Mouse (Mus musculus) MEL (cell line): Measurements from ENCODE around the gene Cyb561d1. TPM values are rescaled to one million over a fixed set of nuclear protein-coding genes. Genes with fewer than 3 reads are reported as not detected.

Experiments used
- DNase-seq: peaks from one replicate; pipeline ENCODE4 v3.0.0; 2011; ENCODE audit warnings: low read depth, low spot score
- H3K27ac ChIP-seq: 2 replicates; pipeline ENCODE4 v1.5.1; 2012; ENCODE audit warnings: low read depth, mild to moderate bottlenecking, control low read depth, low read length, moderate library complexity; ENCODE audit not compliant: control insufficient read depth
- H3K27me3 ChIP-seq, 2 experiments: fragments of 150-350 bp in 1 of 2; sonication (generic) in 1 of 2; 2 replicates each; pipeline ENCODE4 v1.6.1; 2012; ENCODE audit warnings: low read length in 2 of 2, mild to moderate bottlenecking in 2 of 2, improper control_type of control experiment in 1 of 2, moderate library complexity in 1 of 2; ENCODE audit not compliant: insufficient read depth in 2 of 2, control insufficient read depth in 1 of 2
- H3K36me3 ChIP-seq, 2 experiments: 2 replicates each; pipeline ENCODE4 v1.6.1; 2012 to 2014; ENCODE audit warnings: low read length in 2 of 2, improper control_type of control experiment in 1 of 2, inconsistent platforms in 1 of 2, mild to moderate bottlenecking in 1 of 2; ENCODE audit not compliant: insufficient read depth in 2 of 2, control insufficient read depth in 1 of 2
- H3K4me1 ChIP-seq, 2 experiments: fragments of 150-350 bp in 1 of 2; sonication (generic) in 1 of 2; 2 replicates each; pipeline ENCODE4 v1.6.1; 2012; ENCODE audit warnings: low read length in 2 of 2, improper control_type of control experiment in 1 of 2, mild to moderate bottlenecking in 1 of 2; ENCODE audit not compliant: insufficient read depth in 2 of 2, control insufficient read depth in 1 of 2
- H3K4me3 ChIP-seq, 2 experiments: fragments of 150-350 bp in 1 of 2; sonication (generic) in 1 of 2; 2 replicates each; pipeline ENCODE4 v1.5.1; 2012; ENCODE audit warnings: low read depth in 2 of 2, low read length in 2 of 2, mild to moderate bottlenecking in 2 of 2, moderate library complexity in 2 of 2, control low read depth in 1 of 2, improper control_type of control experiment in 1 of 2; ENCODE audit not compliant: control insufficient read depth in 1 of 2, insufficient read depth in 1 of 2
- H3K79me2 ChIP-seq: 2 replicates; pipeline ENCODE4 v1.6.1; 2012; ENCODE audit warnings: mild to moderate bottlenecking, low read length, moderate library complexity; ENCODE audit not compliant: control insufficient read depth, poor library complexity, insufficient read depth
- H3K9ac ChIP-seq: 2 replicates; pipeline ENCODE4 v1.6.1; 2012; ENCODE audit warnings: low read depth, mild to moderate bottlenecking, control low read depth, low read length, moderate library complexity; ENCODE audit not compliant: control insufficient read depth, poor library complexity, severe bottlenecking
- H3K9me3 ChIP-seq: fragments of 150-350 bp; sonication (generic); replicated peaks from 2 replicates; pipeline ENCODE4 v1.6.1; 2012; ENCODE audit warnings: mild to moderate bottlenecking, low read length, improper control_type of control experiment, moderate library complexity; ENCODE audit not compliant: insufficient read depth
- BHLHE40 ChIP-seq: IDR thresholded peaks from 2 replicates; pipeline ENCODE4 v1.6.1; 2012; ENCODE audit warnings: low read depth, mild to moderate bottlenecking, inconsistent platforms, low read length, improper control_type of control experiment, borderline replicate concordance
- CHD1 ChIP-seq: IDR thresholded peaks from 2 replicates; pipeline ENCODE4 v1.6.1; 2012; ENCODE audit warnings: low read depth, mild to moderate bottlenecking, inconsistent platforms, low read length, improper control_type of control experiment
- E2F4 ChIP-seq: IDR thresholded peaks from 2 replicates; pipeline ENCODE4 v1.6.1; 2011; ENCODE audit warnings: low read depth, low read length, improper control_type of control experiment, borderline replicate concordance
- ETS1 ChIP-seq: IDR thresholded peaks from 2 replicates; pipeline ENCODE4 v1.6.1; 2012; ENCODE audit warnings: low read depth, mild to moderate bottlenecking, inconsistent platforms, low read length, improper control_type of control experiment, moderate library complexity
- HCFC1 ChIP-seq: IDR thresholded peaks from 2 replicates; pipeline ENCODE4 v1.6.1; 2012; ENCODE audit warnings: low read depth, mild to moderate bottlenecking, inconsistent platforms, low read length, improper control_type of control experiment, moderate library complexity
- MEF2A ChIP-seq: IDR thresholded peaks from 2 replicates; pipeline ENCODE4 v1.6.1; 2014; ENCODE audit warnings: low read depth, mild to moderate bottlenecking, inconsistent platforms, low read length, improper control_type of control experiment; ENCODE audit not compliant: poor library complexity, insufficient replicate concordance, severe bottlenecking; ENCODE audit errors: extremely low read depth
- MXI1 ChIP-seq: IDR thresholded peaks from 2 replicates; pipeline ENCODE4 v1.6.1; 2011; ENCODE audit warnings: mild to moderate bottlenecking, low read depth, low read length, improper control_type of control experiment
- MYC ChIP-seq: IDR thresholded peaks from 2 replicates; pipeline ENCODE4 v1.6.1; 2011; ENCODE audit warnings: low read depth, mild to moderate bottlenecking, low read length, improper control_type of control experiment, moderate library complexity
- NRF1 ChIP-seq: IDR thresholded peaks from 2 replicates; pipeline ENCODE4 v1.6.1; 2014; ENCODE audit warnings: low read depth, mild to moderate bottlenecking, inconsistent platforms, low read length, improper control_type of control experiment, moderate library complexity; ENCODE audit not compliant: poor library complexity, insufficient read depth, severe bottlenecking
- POLR2AphosphoS2 ChIP-seq: IDR thresholded peaks from 2 replicates; pipeline ENCODE4 v1.6.1; 2011; ENCODE audit warnings: low read length, improper control_type of control experiment
- RCOR1 ChIP-seq: IDR thresholded peaks from 2 replicates; pipeline ENCODE4 v1.6.1; 2012; ENCODE audit warnings: low read depth, mild to moderate bottlenecking, inconsistent platforms, low read length, improper control_type of control experiment
- SMC3 ChIP-seq: IDR thresholded peaks from 2 replicates; pipeline ENCODE4 v1.6.1; 2011; ENCODE audit warnings: low read depth, low read length, improper control_type of control experiment
- TAL1 ChIP-seq: IDR thresholded peaks from 2 replicates; pipeline ENCODE4 v1.6.1; 2012; ENCODE audit warnings: mild to moderate bottlenecking, inconsistent platforms, low read length, moderate library complexity, mixed read lengths
- TBP ChIP-seq: IDR thresholded peaks from 2 replicates; pipeline ENCODE4 v1.8.0; 2011; ENCODE audit warnings: low read depth, low read length, improper control_type of control experiment
- TCF12 ChIP-seq: IDR thresholded peaks from 2 replicates; pipeline ENCODE4 v1.6.1; 2014; ENCODE audit warnings: low read depth, mild to moderate bottlenecking, inconsistent platforms, low read length, improper control_type of control experiment, moderate library complexity
- USF2 ChIP-seq, 2 experiments: IDR thresholded peaks; 2 replicates each; pipeline ENCODE4 v1.6.1; 2011 to 2012; ENCODE audit warnings: improper control_type of control experiment in 2 of 2, low read length in 2 of 2, borderline replicate concordance in 1 of 2, inconsistent platforms in 1 of 2, low read depth in 1 of 2, mild to moderate bottlenecking in 1 of 2; ENCODE audit not compliant: insufficient read depth in 1 of 2
- ZMIZ1 ChIP-seq: IDR thresholded peaks from 2 replicates; pipeline ENCODE4 v1.6.1; 2012; ENCODE audit warnings: low read depth, mild to moderate bottlenecking, inconsistent platforms, low read length, improper control_type of control experiment, moderate library complexity
- ZNF384 ChIP-seq: IDR thresholded peaks from 2 replicates; pipeline ENCODE4 v1.6.1; 2012; ENCODE audit warnings: low read depth, mild to moderate bottlenecking, inconsistent platforms, low read length, improper control_type of control experiment
- polyA plus RNA-seq, 2 experiments: library from polyadenylated mRNA; stranded (reverse) in 1 of 2; unstranded in 1 of 2; fragments of >175 nt in 1 of 2; fragments of >200 nt in 1 of 2; gene quantifications; 2 replicates each; pipeline versions ENCODE4 v1.2.1 to v1.2.4; 2012; ENCODE audit warnings: low replicate concordance in 2 of 2, low read depth in 1 of 2; ENCODE audit not compliant: insufficient read length in 2 of 2, insufficient read depth in 1 of 2, missing spikeins in 1 of 2
- total RNA-seq: library from RNA; depleted of rRNA; stranded (reverse); fragments of 300-350 nt; gene quantifications from 2 replicates; pipeline ENCODE4 v1.2.3, GENCODE M21; 2012

The Cyb561d1 gene
- total and polyA plus RNA-seq, 3 experiments = 3.6 to 5.9 TPM; not detected in 1

DNA sequence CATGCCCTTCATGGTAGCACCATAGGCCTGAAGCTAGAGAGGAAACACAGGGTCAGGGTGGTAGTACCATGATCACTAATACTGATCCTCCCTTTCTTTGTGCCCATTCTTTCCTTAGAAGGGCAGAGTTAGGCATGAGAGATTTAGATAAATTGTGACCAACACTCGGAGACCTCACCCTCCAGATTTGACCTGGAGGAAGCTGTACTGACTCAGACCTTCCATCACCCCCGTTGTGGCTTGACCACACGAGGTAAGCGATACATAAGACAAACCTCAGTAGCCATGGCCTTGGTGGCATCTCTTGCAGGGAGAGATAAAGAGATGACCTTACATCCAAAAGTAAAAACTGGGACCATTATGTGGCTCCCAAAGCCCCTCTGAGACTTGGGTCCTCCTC, 5.7 kb downstream of the Cyb561d1 start:
- Histone ChIP-seq H3K4me3 (no peak overlapping the region), H3K27me3 (no peaks in the 10 kb centered on the region), H3K9ac (no peak overlapping the region), H3K36me3 (peaks cover 0 to 7% of the 10 kb centered on the region in 2 experiments; a peak in 2 of 4 replicates), H3K79me2 (no peaks in the 10 kb centered on the region), H3K9me3 (no peaks in the 10 kb centered on the region), H3K4me1 (peaks cover 3 to 6% of the 10 kb centered on the region in 2 experiments; a peak in 3 of 4 replicates), H3K27ac (no peak overlapping the region)
- TF ChIP-seq MXI1 (no peak), ZMIZ1 (no peak), E2F4 (no peak), NRF1 (no peak), POLR2AphosphoS2 (no peak), TBP (no peak), TCF12 (no peak), BHLHE40 (no peak), RCOR1 (no peak), ETS1 (no peak), MYC (no peak), ZNF384 (no peak), MEF2A (no peak), HCFC1 (no peak), CHD1 (no peak), SMC3 (no peak), USF2 (IDR thresholded peaks at IDR 0.05; ENCODE audit: borderline replicate concordance in 1 of 2, insufficient read depth in 1 of 2, low read depth in 1 of 2, low read length in 2 of 2) (no peak), TAL1 (no peak)
- no peak for DNase-seq

DNA sequence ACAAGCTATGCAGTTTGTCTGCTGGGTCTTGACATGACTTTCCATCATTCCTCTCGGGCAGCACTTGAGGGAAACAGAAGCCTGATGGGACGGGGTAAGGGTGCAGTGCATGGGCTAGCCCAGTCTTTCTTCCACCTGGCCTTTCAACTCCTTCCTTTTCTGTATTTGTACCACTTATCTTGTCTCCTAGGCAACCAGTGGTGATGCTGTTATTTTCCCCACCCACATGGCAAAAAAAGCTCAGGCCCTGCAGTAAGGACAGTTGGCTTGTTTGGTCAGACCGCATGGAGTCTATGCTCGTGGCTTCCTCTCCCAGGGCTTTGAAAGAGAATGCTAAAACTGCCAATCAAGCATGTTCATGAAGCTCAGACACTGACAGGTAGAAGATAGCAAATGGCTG, 7.3 kb downstream of the Cyb561d1 start:
- no peak for TF ChIP-seq MEF2A
- DNase-seq = no peak
- H3K79me2 ChIP-seq = no peaks in the 10 kb centered on the region
- no peak overlapping the region for H3K4me3 ChIP-seq
- no peak overlapping the region for H3K27ac ChIP-seq
- H3K9ac ChIP-seq = no peak overlapping the region
- H3K9me3 ChIP-seq = no peaks in the 10 kb centered on the region
- H3K36me3 ChIP-seq = peaks cover 0 to 3% of the 10 kb centered on the region in 2 experiments; a peak in 2 of 4 replicates
- H3K4me1 ChIP-seq = peaks cover 0 to 3% of the 10 kb centered on the region in 2 experiments; a peak in 2 of 4 replicates
- no peaks in the 10 kb centered on the region for H3K27me3 ChIP-seq
